ENCODE assay signal across 21 mouse cellular contexts in the genomic region with DNA sequence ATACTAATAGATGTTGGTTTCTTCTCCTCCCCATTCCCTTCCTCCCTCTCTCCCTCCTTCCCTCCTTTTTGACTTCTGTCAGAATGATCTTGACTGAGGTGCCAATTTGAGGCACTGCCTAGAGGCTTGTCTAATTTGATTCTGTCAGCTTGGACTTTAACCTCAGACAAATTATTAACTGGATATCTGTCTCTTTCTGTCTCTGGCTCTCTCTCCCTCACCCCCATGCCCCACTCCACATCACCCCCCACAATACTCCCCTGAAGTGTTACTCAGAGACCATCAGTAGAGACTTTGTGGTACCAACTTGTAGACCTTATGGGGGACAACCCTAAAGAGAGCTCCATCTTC. TPM values are rescaled to one million over a fixed set of nuclear protein-coding genes. Genes with fewer than 3 reads are reported as not detected.
A peak's percentile ranks its signal among the peaks of the same experiment; 100 is the strongest.
DNase-seq lines count a peak whose midpoint lies in the region; ATAC-seq lines count a peak whose summit lies in the region.
"Had no signal": no experiment of that assay in that cellular context is flagged by ENCODE, and none has a peak within 500 bp of the region (broad histone marks: within the 10 kb centered on the region; RNA-seq: fewer than 3 reads in every experiment).

No protein-coding gene starts in this region.

- no peak for DNase-seq in heart, adult 9 months (ENCODE audit: low spot score in 2 of 2)
- DNase-seq in kidney, adult 9 months, result peak; percentile 83
- DNase-seq in kidney, postnatal 10 days, result no peak
- DNase-seq in liver, embryonic 11.5 days (ENCODE audit: low spot score), result no peak
- no peak for DNase-seq in adrenal gland, adult 8-10 months
- DNase-seq in forebrain, embryonic 10.5 days (ENCODE audit: extremely low spot score, low spot score), result no peak
- DNase-seq: B cell, adult 2 months; cerebellum, adult 11-12 months; cerebellum, postnatal 36 days; left cerebral cortex, postnatal 4 days; right cerebral cortex, postnatal 14 days; thymus, postnatal 36 days had no signal

- H3K4me1 ChIP-seq in heart, embryonic 13.5 days, result peaks cover 48% of the 10 kb centered on the region
- peaks cover 15% of the 10 kb centered on the region for H3K4me1 ChIP-seq in liver, embryonic 11.5 days (replicated peaks; ENCODE audit: control insufficient read depth, insufficient read depth, low read length)
- 0 out of 2 replicates have a peak, but pooled peaks cover 3% of the 10 kb centered on the region for H3K4me1 ChIP-seq in forebrain, embryonic 10.5 days
- H3K4me1 ChIP-seq: embryonic facial prominence, embryonic 13.5 days; hindbrain, embryonic 15.5 days; lung, embryonic 15.5 days; neural tube, embryonic 12.5 days had no signal

- ATAC-seq in heart, embryonic 13.5 days (ENCODE audit: extremely low read depth, insufficient number of reproducible peaks, low FRiP score, low TSS enrichment), result no peak
- peak; percentile 30 for ATAC-seq in liver, embryonic 11.5 days (replicated peaks; ENCODE audit: low FRiP score)
- ATAC-seq: forebrain, embryonic 13.5 days had no signal

- H3K27ac ChIP-seq in heart, embryonic 13.5 days (replicated peaks), result peak overlapping the region; percentile 93
- H3K27ac ChIP-seq in liver, embryonic 11.5 days (ENCODE audit: low read depth, low read length), result peak overlapping the region; percentile 99
- H3K27ac ChIP-seq in forebrain, embryonic 10.5 days, result no peak overlapping the region
- H3K27ac ChIP-seq: embryonic facial prominence, embryonic 13.5 days; forebrain, embryonic 13.5 days; hindbrain, embryonic 15.5 days; lung, embryonic 15.5 days; neural tube, embryonic 12.5 days had no signal

- H3K4me3 ChIP-seq in heart, embryonic 13.5 days, result peak overlapping the region; percentile 39; the same call in 1 of the 2 replicates
- no peak overlapping the region for H3K4me3 ChIP-seq in liver, embryonic 11.5 days (ENCODE audit: low read depth, low read length)
- H3K4me3 ChIP-seq in forebrain, embryonic 10.5 days, result no peak overlapping the region
- H3K4me3 ChIP-seq: embryonic facial prominence, embryonic 13.5 days; forebrain, embryonic 13.5 days; hindbrain, embryonic 15.5 days; lung, embryonic 15.5 days; neural tube, embryonic 12.5 days had no signal

- no peaks in the 10 kb centered on the region for H3K27me3 ChIP-seq in heart, embryonic 13.5 days (replicated peaks)
- peaks cover 5% of the 10 kb centered on the region; the same call in 1 of the 2 replicates for H3K27me3 ChIP-seq in liver, embryonic 11.5 days (replicated peaks; ENCODE audit: control insufficient read depth, insufficient read depth, low read length)
- H3K27me3 ChIP-seq in forebrain, embryonic 10.5 days (ENCODE audit: poor library complexity, severe bottlenecking), result peaks cover 8% of the 10 kb centered on the region
- H3K27me3 ChIP-seq: hindbrain, embryonic 15.5 days; lung, embryonic 15.5 days; neural tube, embryonic 12.5 days had no signal

- peak overlapping the region; percentile 62 for H3K4me2 ChIP-seq in heart, embryonic 13.5 days
- H3K4me2 ChIP-seq in liver, embryonic 11.5 days, result peak overlapping the region; percentile 2
- H3K4me2 ChIP-seq: embryonic facial prominence, embryonic 13.5 days; forebrain, embryonic 13.5 days; hindbrain, embryonic 15.5 days; lung, embryonic 15.5 days; neural tube, embryonic 12.5 days had no signal

- H3K36me3 ChIP-seq in heart, embryonic 13.5 days, result no peaks in the 10 kb centered on the region
- no peaks in the 10 kb centered on the region for H3K36me3 ChIP-seq in liver, embryonic 11.5 days (ENCODE audit: control insufficient read depth, insufficient read depth, low read length)
- H3K36me3 ChIP-seq in forebrain, embryonic 10.5 days (replicated peaks), result no peaks in the 10 kb centered on the region
- H3K36me3 ChIP-seq: embryonic facial prominence, embryonic 13.5 days; hindbrain, embryonic 15.5 days; lung, embryonic 15.5 days; neural tube, embryonic 12.5 days had no signal

- H3K9me3 ChIP-seq in heart, embryonic 13.5 days, result no peaks in the 10 kb centered on the region
- no peaks in the 10 kb centered on the region for H3K9me3 ChIP-seq in liver, embryonic 11.5 days (ENCODE audit: control insufficient read depth, low read length)
- no peaks in the 10 kb centered on the region for H3K9me3 ChIP-seq in forebrain, embryonic 10.5 days
- H3K9me3 ChIP-seq: embryonic facial prominence, embryonic 13.5 days; forebrain, embryonic 13.5 days; hindbrain, embryonic 15.5 days; lung, embryonic 15.5 days; neural tube, embryonic 12.5 days had no signal

- H3K9ac ChIP-seq in heart, embryonic 13.5 days, result peak overlapping the region; percentile 64
- no peak overlapping the region for H3K9ac ChIP-seq in liver, embryonic 11.5 days (ENCODE audit: low read depth, low read length)
- H3K9ac ChIP-seq: embryonic facial prominence, embryonic 13.5 days; forebrain, embryonic 13.5 days; hindbrain, embryonic 15.5 days; lung, embryonic 15.5 days; neural tube, embryonic 12.5 days had no signal

RNA-seq across cellular contexts. Expression of gene Evi5, which starts 0.3 kb away (rescaled TPM):
- 45.7 and 49.0 TPM in 2 replicates for polyA plus RNA-seq in heart, embryonic 13.5 days (2015; fragmentation: Nextera tagmentation; extraction: Ambion mirVana)
- 42.3 and 48.3 TPM in 2 replicates for polyA plus RNA-seq in liver, embryonic 11.5 days (2014; fragmentation: Nextera tagmentation; extraction: Ambion mirVana)
- total RNA-seq in adrenal gland, adult 8-10 months (2022), result 10 to 100 TPM; 66.8 to 73.3 (median 70.4) TPM
- polyA plus RNA-seq in forebrain, embryonic 10.5 days (2016; fragmentation: Nextera tagmentation; extraction: Ambion mirVana), result 48.0 and 49.6 TPM in 2 replicates

RNA-seq across cellular contexts. Expression of gene Rpl5, which starts 25.1 kb away (rescaled TPM):
- 49.9 and 50.8 TPM in 2 replicates for polyA plus RNA-seq in heart, embryonic 13.5 days (2015; fragmentation: Nextera tagmentation; extraction: Ambion mirVana)
- 102 and 105 TPM in 2 replicates for polyA plus RNA-seq in liver, embryonic 11.5 days (2014; fragmentation: Nextera tagmentation; extraction: Ambion mirVana)
- total RNA-seq in adrenal gland, adult 8-10 months (2022), result 10 to 100 TPM; 50.4 to 91.3 (median 70.7) TPM
- polyA plus RNA-seq in forebrain, embryonic 10.5 days (2016; fragmentation: Nextera tagmentation; extraction: Ambion mirVana), result 96.2 and 103 TPM in 2 replicates

RNA-seq across cellular contexts. Expression of gene Ube2d2b, which starts 45.3 kb away (rescaled TPM):
- polyA plus RNA-seq in heart, embryonic 13.5 days (2015; fragmentation: Nextera tagmentation; extraction: Ambion mirVana), result 0.13 and 0.20 TPM in 2 replicates
- polyA plus RNA-seq in liver, embryonic 11.5 days (2014; fragmentation: Nextera tagmentation; extraction: Ambion mirVana), result 0.14 and 0.22 TPM in 2 replicates
- not detected for total RNA-seq in adrenal gland, adult 8-10 months (2022)
- 0.21 and 0.30 TPM in 2 replicates for polyA plus RNA-seq in forebrain, embryonic 10.5 days (2016; fragmentation: Nextera tagmentation; extraction: Ambion mirVana)
- total RNA-seq: gastrocnemius, postnatal 4 days; left cerebral cortex, postnatal 4 days; megakaryocyte progenitor cell, adult 5-6 weeks; midbrain, postnatal 0 days had no signal
